Mouse (Mus musculus) erythroblast, embryonic 14.5 days (primary cell): ENCODE data around the gene Tmem160.

Experiments
- GATA1 ChIP-seq: IDR thresholded peaks from 2 replicates; pipeline ENCODE4 v1.6.1; 2012; ENCODE audit warnings: low read length, inconsistent platforms, mixed read lengths
- TAL1 ChIP-seq: IDR thresholded peaks from 3 replicates; pipeline ENCODE4 v1.6.1; 2012; ENCODE audit warnings: low read length, inconsistent platforms, mixed read lengths

GRCm38 (mm10) chr7:16493361-16493760 is 40.8 kb downstream of the Tmem160 start:
- no peak for TF ChIP-seq GATA1
- TF ChIP-seq TAL1: no peak
